Mouse (Mus musculus) left cerebral cortex, postnatal 25 days (tissue): Measurements from ENCODE around the gene Dlx3. TPM values are rescaled to one million over a fixed set of nuclear protein-coding genes. Genes with fewer than 3 reads are reported as not detected.
A peak's percentile ranks its signal among the peaks of the same experiment; 100 is the strongest.

ENCODE experiments used
- DNase-seq, 2 experiments: peaks; one replicate each; pipeline ENCODE4 v3.0.0; 2022; ENCODE audit warnings: low spot score in 2 of 2, mixed read lengths in 1 of 2
- intact Hi-C: fragments of 180-260 bp; cut with DNase I; formaldehyde crosslinking; loops from one replicate; pipeline ENCODE4 v1.15.1; 2025
- total RNA-seq, 2 experiments: library from RNA; stranded (reverse); gene quantifications; 2 replicates each; pipeline ENCODE4 v1.2.3; 2021

Dlx3 gene
- total RNA-seq, 2 experiments from 2014 or later, result not detected

- intact Hi-C loops, result loop anchor here (1.0 to 10.0 kb wide), 4 partner anchors 115 to 404 kb away; no protein-coding TSS in a partner anchor
- peak; percentile 81 to 86 for DNase-seq
Measured at GRCm38 (mm10) chr11:95117030-95117429, 2.9 kb upstream of the Dlx3 start.

- intact Hi-C loops, result loop anchor here (10.0 kb wide), 1 partner anchor 256 kb away; no protein-coding TSS in a partner anchor
- DNase-seq, result peak; percentile 67 to 69
Measured at GRCm38 (mm10) chr11:95118505-95118904, 1.4 kb upstream of the Dlx3 start.

GRCm38 (mm10) chr11:95120633-95121020 is 708 bp downstream of the Dlx3 start:
- no peak for DNase-seq
- intact Hi-C loops, result no loop called here

GRCm38 (mm10) chr11:95121161-95122099 is 1.5 kb downstream of the Dlx3 start:
- intact Hi-C loops, result no loop called here
- no peak for DNase-seq

- DNase-seq, result no peak
- intact Hi-C loops, result no loop called here
Measured at GRCm38 (mm10) chr11:95122100-95122489, 2.2 kb downstream of the Dlx3 start.

GRCm38 (mm10) chr11:95125366-95125948 is 5.5 kb downstream of the Dlx3 start:
- intact Hi-C loops, result loop anchor here (5.0 kb wide), 1 partner anchor 87 kb away; no protein-coding TSS in a partner anchor
- no peak for DNase-seq

GRCm38 (mm10) chr11:95126272-95127245 is 6.6 kb downstream of the Dlx3 start:
- intact Hi-C loops, result loop anchor here (5.0 kb wide), 1 partner anchor 86 kb away; no protein-coding TSS in a partner anchor
- DNase-seq, result no peak

GRCm38 (mm10) chr11:95128359-95128758 is 8.4 kb downstream of the Dlx3 start:
- intact Hi-C loops, result loop anchor here (5.0 kb wide), 1 partner anchor 84 kb away; no protein-coding TSS in a partner anchor

GRCm38 (mm10) chr11:95130668-95131252 is 10.8 kb downstream of the Dlx3 start:
- intact Hi-C loops, result no loop called here
- no peak for DNase-seq

More at GRCm38 (mm10) chr11:95128359-95128758, 8.4 kb downstream of the Dlx3 start:
- no peak for DNase-seq

- no peak for DNase-seq
- intact Hi-C loops, result no loop called here
Measured at GRCm38 (mm10) chr11:95133321-95133720, 13.4 kb downstream of the Dlx3 start.

GRCm38 (mm10) chr11:95137281-95137680 is 17.4 kb downstream of the Dlx3 start:
- no peak for DNase-seq
- intact Hi-C loops, result no loop called here

- intact Hi-C loops, result loop anchor here (10.0 kb wide), 2 partner anchors 865 to 1125 kb away; partner anchors contain the start of gene Igf2bp1
- no peak for DNase-seq
Measured at GRCm38 (mm10) chr11:95139871-95140270, 20.0 kb downstream of the Dlx3 start.

- DNase-seq, result no peak
- intact Hi-C loops, result loop anchor here (10.0 kb wide), 2 partner anchors 863 to 1123 kb away; partner anchors contain the start of gene Igf2bp1
Measured at GRCm38 (mm10) chr11:95142258-95142657, 22.3 kb downstream of the Dlx3 start.

- intact Hi-C loops, result loop anchor here (10.0 kb wide), 2 partner anchors 862 to 1122 kb away; partner anchors contain the start of gene Igf2bp1
- no peak for DNase-seq
Measured at GRCm38 (mm10) chr11:95142980-95143575, 23.2 kb downstream of the Dlx3 start.

GRCm38 (mm10) chr11:95143663-95144062 is 23.7 kb downstream of the Dlx3 start:
- intact Hi-C loops, result loop anchor here (10.0 kb wide), 2 partner anchors 861 to 1121 kb away; partner anchors contain the start of gene Igf2bp1
- DNase-seq, result no peak

GRCm38 (mm10) chr11:95144091-95144945 is 24.4 kb downstream of the Dlx3 start:
- no peak for DNase-seq
- intact Hi-C loops, result loop anchor here (10.0 kb wide), 2 partner anchors 860 to 1120 kb away; partner anchors contain the start of gene Igf2bp1

- DNase-seq, result no peak
- intact Hi-C loops, result loop anchor here (10.0 kb wide), 2 partner anchors 860 to 1120 kb away; partner anchors contain the start of gene Igf2bp1
Measured at GRCm38 (mm10) chr11:95144946-95145483, 25.1 kb downstream of the Dlx3 start.
